Mouse (Mus musculus) neural tube, embryonic 11.5 days (tissue): ENCODE results near the gene Tmf1. TPM values are rescaled to one million over a fixed set of nuclear protein-coding genes. Genes with fewer than 3 reads are reported as not detected.
A peak's percentile ranks its signal among the peaks of the same experiment; 100 is the strongest.

ENCODE experiments used
- ATAC-seq: fragments of 200-750 bp; cut with Nextera tagmentation; 2 replicates; pipeline ENCODE4 v1.8.0; 2017; ENCODE audit warnings: moderate number of reproducible peaks, mild to moderate bottlenecking, moderate TSS enrichment, moderate library complexity; ENCODE audit not compliant: insufficient read depth, low FRiP score, low TSS enrichment
- DNase-seq: peaks from one replicate; pipeline ENCODE4 v3.0.0-alpha.2; 2015; ENCODE audit warnings: low spot score
- H3K27ac ChIP-seq: fragments of 300-500 bp; sonication (generic); 2 replicates; pipeline ENCODE4 v1.5.1; 2014; ENCODE audit warnings: low read depth, mild to moderate bottlenecking, low read length
- H3K27me3 ChIP-seq: fragments of 300-500 bp; sonication (generic); 2 replicates; pipeline ENCODE4 v1.6.1; 2014; ENCODE audit warnings: mild to moderate bottlenecking, low read length, mixed read lengths; ENCODE audit not compliant: control insufficient read depth, insufficient read depth
- H3K36me3 ChIP-seq: fragments of 300-500 bp; sonication (generic); 2 replicates; pipeline ENCODE4 v1.6.1; 2014; ENCODE audit warnings: mild to moderate bottlenecking, low read length, moderate library complexity, mixed read lengths; ENCODE audit not compliant: control insufficient read depth, insufficient read depth
- H3K4me1 ChIP-seq: fragments of 300-500 bp; sonication (generic); 2 replicates; pipeline ENCODE4 v1.6.1; 2014; ENCODE audit warnings: low read length, mixed read lengths; ENCODE audit not compliant: control insufficient read depth, insufficient read depth
- H3K4me2 ChIP-seq: fragments of 300-500 bp; sonication (generic); 2 replicates; pipeline ENCODE4 v1.6.1; 2014; ENCODE audit warnings: low read depth, mild to moderate bottlenecking, moderate library complexity
- H3K4me3 ChIP-seq: fragments of 300-500 bp; sonication (generic); 2 replicates; pipeline ENCODE4 v1.5.1; 2014; ENCODE audit warnings: low read depth, low read length
- H3K9ac ChIP-seq: fragments of 300-500 bp; sonication (generic); 2 replicates; pipeline ENCODE4 v1.6.1; 2014; ENCODE audit warnings: mild to moderate bottlenecking, low read length
- H3K9me3 ChIP-seq: fragments of 300-500 bp; sonication (generic); 2 replicates; pipeline ENCODE4 v1.6.1; 2016; ENCODE audit warnings: low read length; ENCODE audit not compliant: control insufficient read depth
- WGBS: fragments of 180-500 bp; shearing (Covaris S2); extraction: QIAGEN DNeasy Blood & Tissue Kit; methylation state at CpG from one replicate; pipeline ENCODE4 v1.1.7; 2014; 5-methylcytosine and 5-hydroxymethylcytosine counted together
- polyA plus RNA-seq: library from polyadenylated mRNA; unstranded; fragments of >200 nt; fragmentation: Nextera tagmentation; extraction: Ambion mirVana; gene quantifications from 2 replicates; pipeline ENCODE4 v1.2.1, GENCODE M21; 2014

The Tmf1 gene
- polyA plus RNA-seq, 1 experiment from 2014 or later = 30.1 TPM

GRCm38 (mm10) chr6:97131808-97132207 is 47.1 kb downstream of the Tmf1 start:
- no peak for DNase-seq
- Histone ChIP-seq H3K4me3 (no peak overlapping the region), H3K27me3 (no peaks in the 10 kb centered on the region), H3K27ac (no peak overlapping the region), H3K9ac (no peak overlapping the region), H3K4me1 (no peaks in the 10 kb centered on the region), H3K4me2 (no peak overlapping the region), H3K36me3 (no peaks in the 10 kb centered on the region), H3K9me3 (no peaks in the 10 kb centered on the region)
- WGBS = 33% methylated on average over 4 of the region's 4 CpGs
- ATAC-seq = no peak

- Histone ChIP-seq H3K27ac (no peak overlapping the region), H3K4me1 (no peaks in the 10 kb centered on the region), H3K36me3 (no peaks in the 10 kb centered on the region), H3K4me2 (no peak overlapping the region), H3K4me3 (no peak overlapping the region), H3K9me3 (no peaks in the 10 kb centered on the region), H3K9ac (no peak overlapping the region), H3K27me3 (no peaks in the 10 kb centered on the region)
- no peak for ATAC-seq
- DNase-seq = no peak
- WGBS = 66% methylated on average over 5 of the region's 5 CpGs
Measured at GRCm38 (mm10) chr6:97130979-97131378, 47.9 kb downstream of the Tmf1 start.

- DNase-seq (no peak), ATAC-seq (no peak)
- 86% methylated on average over 10 of the region's 10 CpGs for WGBS
Measured at GRCm38 (mm10) chr6:97124336-97125010, 54.4 kb downstream of the Tmf1 start.

GRCm38 (mm10) chr6:97120922-97121321 is 58.0 kb downstream of the Tmf1 start:
- Histone ChIP-seq H3K4me1 (no peaks in the 10 kb centered on the region), H3K27ac (no peak overlapping the region), H3K36me3 (no peaks in the 10 kb centered on the region; the same call in 1 of the 2 replicates), H3K9ac (no peak overlapping the region), H3K27me3 (no peaks in the 10 kb centered on the region), H3K4me3 (no peak overlapping the region), H3K9me3 (no peaks in the 10 kb centered on the region), H3K4me2 (no peak overlapping the region)
- DNase-seq (no peak), ATAC-seq (no peak)
- WGBS = 88% methylated on average over 4 of the region's 4 CpGs

More at GRCm38 (mm10) chr6:97124336-97125010, 54.4 kb downstream of the Tmf1 start:
- Histone ChIP-seq H3K36me3 (no peaks in the 10 kb centered on the region; the same call in 1 of the 2 replicates), H3K27me3 (no peaks in the 10 kb centered on the region), H3K9me3 (no peaks in the 10 kb centered on the region), H3K27ac (no peak overlapping the region), H3K9ac (no peak overlapping the region), H3K4me2 (no peak overlapping the region), H3K4me1 (no peaks in the 10 kb centered on the region), H3K4me3 (no peak overlapping the region)

- DNase-seq = no peak
Measured at GRCm38 (mm10) chr6:97118327-97118726, 60.6 kb downstream of the Tmf1 start.

GRCm38 (mm10) chr6:97116896-97117295 is 62.0 kb downstream of the Tmf1 start:
- H3K27ac ChIP-seq = no peak overlapping the region
- H3K27me3 ChIP-seq = no peaks in the 10 kb centered on the region
- WGBS = 88% methylated on average over 5 of the region's 5 CpGs
- no peak overlapping the region for H3K4me2 ChIP-seq
- H3K4me1 ChIP-seq = no peaks in the 10 kb centered on the region
- no peak for ATAC-seq
- H3K9me3 ChIP-seq = no peaks in the 10 kb centered on the region
- H3K36me3 ChIP-seq = no peaks in the 10 kb centered on the region
- DNase-seq = no peak
- H3K9ac ChIP-seq = no peak overlapping the region
- H3K4me3 ChIP-seq = no peak overlapping the region

More at GRCm38 (mm10) chr6:97118327-97118726, 60.6 kb downstream of the Tmf1 start:
- no peak overlapping the region for H3K27ac ChIP-seq
- H3K4me3 ChIP-seq = no peak overlapping the region
- H3K27me3 ChIP-seq = no peaks in the 10 kb centered on the region
- WGBS = 83% methylated on average over 3 of the region's 3 CpGs
- no peaks in the 10 kb centered on the region for H3K4me1 ChIP-seq
- ATAC-seq = no peak
- H3K4me2 ChIP-seq = no peak overlapping the region
- H3K9me3 ChIP-seq = no peaks in the 10 kb centered on the region
- no peak overlapping the region for H3K9ac ChIP-seq
- H3K36me3 ChIP-seq = no peaks in the 10 kb centered on the region; the same call in 1 of the 2 replicates

GRCm38 (mm10) chr6:97114821-97115220 is 64.1 kb downstream of the Tmf1 start:
- Histone ChIP-seq H3K4me3 (no peak overlapping the region), H3K27ac (no peak overlapping the region), H3K4me1 (no peaks in the 10 kb centered on the region), H3K36me3 (no peaks in the 10 kb centered on the region), H3K4me2 (no peak overlapping the region), H3K9ac (no peak overlapping the region), H3K27me3 (no peaks in the 10 kb centered on the region), H3K9me3 (no peaks in the 10 kb centered on the region)
- ATAC-seq (no peak), DNase-seq (no peak)
- 62% methylated on average over 3 of the region's 3 CpGs for WGBS

- no peaks in the 10 kb centered on the region for H3K27me3 ChIP-seq
- no peak overlapping the region for H3K9ac ChIP-seq
- no peak overlapping the region for H3K4me3 ChIP-seq
- ATAC-seq = no peak
- DNase-seq = no peak
- H3K9me3 ChIP-seq = no peaks in the 10 kb centered on the region
- WGBS = 94% methylated on average over 8 of the region's 8 CpGs
- H3K4me2 ChIP-seq = no peak overlapping the region
- H3K4me1 ChIP-seq = no peaks in the 10 kb centered on the region
- no peaks in the 10 kb centered on the region for H3K36me3 ChIP-seq
- no peak overlapping the region for H3K27ac ChIP-seq
Measured at GRCm38 (mm10) chr6:97112177-97112576, 66.7 kb downstream of the Tmf1 start.

GRCm38 (mm10) chr6:97106777-97107176 is 72.1 kb downstream of the Tmf1 start:
- H3K9me3 ChIP-seq = no peaks in the 10 kb centered on the region
- no peaks in the 10 kb centered on the region for H3K27me3 ChIP-seq
- DNase-seq (peak; percentile 73), ATAC-seq (peak; percentile 64)
- no peaks in the 10 kb centered on the region for H3K36me3 ChIP-seq
- 14% methylated on average over 2 of the region's 2 CpGs for WGBS
- no peak overlapping the region for H3K27ac ChIP-seq
- no peak overlapping the region for H3K4me3 ChIP-seq
- no peak overlapping the region for H3K9ac ChIP-seq
- H3K4me1 ChIP-seq = peaks cover 6% of the 10 kb centered on the region
- no peak overlapping the region for H3K4me2 ChIP-seq
